Mouse (Mus musculus) testis, adult 2 months (tissue): Measurements from ENCODE around the gene Emp2. TPM values are rescaled to one million over a fixed set of nuclear protein-coding genes. Genes with fewer than 3 reads are reported as not detected.

Experiments
- H3K27ac ChIP-seq: fragments of 200-500 bp; 2 replicates; pipeline ENCODE4 v1.5.1; 2012; ENCODE audit warnings: low read depth, low read length; ENCODE audit not compliant: control insufficient read depth, insufficient read depth
- H3K27me3 ChIP-seq: fragments of 200-500 bp; 2 replicates; pipeline ENCODE4 v1.6.1; 2012; ENCODE audit warnings: mild to moderate bottlenecking, low read length, moderate library complexity; ENCODE audit not compliant: control insufficient read depth, insufficient read depth
- H3K36me3 ChIP-seq: fragments of 200-500 bp; 2 replicates; pipeline ENCODE4 v1.6.1; 2012; ENCODE audit warnings: mild to moderate bottlenecking, low read length; ENCODE audit not compliant: control insufficient read depth, insufficient read depth
- H3K4me1 ChIP-seq: fragments of 200-500 bp; 2 replicates; pipeline ENCODE4 v1.6.1; 2012; ENCODE audit warnings: low read length; ENCODE audit not compliant: control insufficient read depth, insufficient read depth
- H3K4me3 ChIP-seq: fragments of 200-500 bp; 2 replicates; pipeline ENCODE4 v1.5.1; 2012; ENCODE audit warnings: low read depth, mild to moderate bottlenecking, low read length, moderate library complexity, mixed read lengths; ENCODE audit not compliant: control insufficient read depth
- CTCF ChIP-seq: fragments of 200-500 bp; IDR thresholded peaks from 2 replicates; pipeline ENCODE4 v1.5.1; 2012; ENCODE audit warnings: low read depth, mild to moderate bottlenecking, inconsistent platforms, low read length, moderate library complexity; ENCODE audit not compliant: control insufficient read depth, insufficient read depth, insufficient replicate concordance
- POLR2A ChIP-seq: fragments of 200-500 bp; IDR thresholded peaks from 2 replicates; pipeline ENCODE4 v1.6.1; 2012; ENCODE audit warnings: low read depth, mild to moderate bottlenecking, inconsistent platforms, low read length, moderate library complexity; ENCODE audit not compliant: control insufficient read depth
- polyA plus RNA-seq: library from polyadenylated mRNA; depleted of rRNA; stranded (reverse); fragments of >200 nt; gene quantifications from 2 replicates; pipeline ENCODE4 v1.2.3, GENCODE M21; 2012

Emp2 gene
- polyA plus RNA-seq, 1 experiment = 1.7 TPM

- TF ChIP-seq POLR2A (no peak), CTCF (no peak)
- H3K27ac ChIP-seq = no peak overlapping the region
These were observed 22.2 kb upstream of the Emp2 start for GRCm38 (mm10) chr16:10335953-10336352.

GRCm38 (mm10) chr16:10332732-10333131, 19.0 kb upstream of the Emp2 start:
- Histone ChIP-seq H3K27ac (no peak overlapping the region), H3K4me1 (peaks cover 5% of the 10 kb centered on the region), H3K4me3 (no peak overlapping the region), H3K27me3 (no peaks in the 10 kb centered on the region), H3K36me3 (no peaks in the 10 kb centered on the region)
- TF ChIP-seq CTCF = no peak
- TF ChIP-seq POLR2A = no peak

More at GRCm38 (mm10) chr16:10335953-10336352, 22.2 kb upstream of the Emp2 start:
- Histone ChIP-seq H3K4me3 (no peak overlapping the region), H3K4me1 (peaks cover 7% of the 10 kb centered on the region), H3K27me3 (no peaks in the 10 kb centered on the region), H3K36me3 (no peaks in the 10 kb centered on the region)

GRCm38 (mm10) chr16:10330586-10331495, 17.1 kb upstream of the Emp2 start:
- H3K27ac ChIP-seq = no peak overlapping the region
- TF ChIP-seq POLR2A (no peak), CTCF (no peak)
- no peak overlapping the region for H3K4me3 ChIP-seq
- no peaks in the 10 kb centered on the region for H3K4me1 ChIP-seq
- no peaks in the 10 kb centered on the region for H3K27me3 ChIP-seq
- no peaks in the 10 kb centered on the region for H3K36me3 ChIP-seq

GRCm38 (mm10) chr16:10327563-10328333, 14.0 kb upstream of the Emp2 start:
- TF ChIP-seq POLR2A (no peak), CTCF (no peak)
- Histone ChIP-seq H3K4me1 (no peaks in the 10 kb centered on the region), H3K4me3 (no peak overlapping the region), H3K27ac (no peak overlapping the region), H3K36me3 (no peaks in the 10 kb centered on the region), H3K27me3 (no peaks in the 10 kb centered on the region)

- no peaks in the 10 kb centered on the region for H3K27me3 ChIP-seq
- no peaks in the 10 kb centered on the region for H3K4me1 ChIP-seq
- no peak for TF ChIP-seq CTCF
- TF ChIP-seq POLR2A = no peak
- H3K27ac ChIP-seq = no peak overlapping the region
- no peaks in the 10 kb centered on the region for H3K36me3 ChIP-seq
- H3K4me3 ChIP-seq = no peak overlapping the region
These were observed 6.3 kb upstream of the Emp2 start for GRCm38 (mm10) chr16:10319914-10320569.

- no peaks in the 10 kb centered on the region for H3K36me3 ChIP-seq
- H3K27me3 ChIP-seq = no peaks in the 10 kb centered on the region
- peaks cover 9% of the 10 kb centered on the region for H3K4me1 ChIP-seq
- H3K27ac ChIP-seq = no peak overlapping the region
- TF ChIP-seq CTCF = no peak
- TF ChIP-seq POLR2A = no peak
- H3K4me3 ChIP-seq = no peak overlapping the region
These were observed 3.4 kb upstream of the Emp2 start for GRCm38 (mm10) chr16:10317197-10317544.

- H3K27me3 ChIP-seq = no peaks in the 10 kb centered on the region
- no peak for TF ChIP-seq POLR2A
- TF ChIP-seq CTCF = no peak
- peaks cover 9% of the 10 kb centered on the region for H3K4me1 ChIP-seq
- no peaks in the 10 kb centered on the region for H3K36me3 ChIP-seq
- H3K4me3 ChIP-seq = no peak overlapping the region
- no peak overlapping the region for H3K27ac ChIP-seq
These were observed 2.9 kb upstream of the Emp2 start for GRCm38 (mm10) chr16:10316493-10317196.
